Mouse (Mus musculus) olfactory bulb, adult 2 months (tissue): Measurements from ENCODE around the gene Cys1.

ENCODE experiments used
- CTCF ChIP-seq: fragments of 200-500 bp; IDR thresholded peaks from 2 replicates; pipeline ENCODE4 v1.5.1; 2012; ENCODE audit warnings: low read depth, mild to moderate bottlenecking, low read length, moderate library complexity; ENCODE audit not compliant: insufficient read depth
- POLR2A ChIP-seq: fragments of 200-500 bp; IDR thresholded peaks from 2 replicates; pipeline ENCODE4 v1.6.1; 2012; ENCODE audit warnings: mild to moderate bottlenecking, low read depth, low read length, moderate library complexity; ENCODE audit not compliant: insufficient read depth

- TF ChIP-seq CTCF (no peak), POLR2A (no peak)
Measured at GRCm38 (mm10) chr12:24686696-24687346, 5.2 kb upstream of the Cys1 start.
